Mouse (Mus musculus) urinary bladder, postnatal 36 days (tissue): ENCODE measurements around the gene Ccng2.

Experiments
- DNase-seq, 2 experiments: peaks; one replicate each; pipeline ENCODE4 v3.0.0; 2022; ENCODE audit warnings: low spot score in 2 of 2, mixed read lengths in 1 of 2

Ccng2 gene

DNA sequence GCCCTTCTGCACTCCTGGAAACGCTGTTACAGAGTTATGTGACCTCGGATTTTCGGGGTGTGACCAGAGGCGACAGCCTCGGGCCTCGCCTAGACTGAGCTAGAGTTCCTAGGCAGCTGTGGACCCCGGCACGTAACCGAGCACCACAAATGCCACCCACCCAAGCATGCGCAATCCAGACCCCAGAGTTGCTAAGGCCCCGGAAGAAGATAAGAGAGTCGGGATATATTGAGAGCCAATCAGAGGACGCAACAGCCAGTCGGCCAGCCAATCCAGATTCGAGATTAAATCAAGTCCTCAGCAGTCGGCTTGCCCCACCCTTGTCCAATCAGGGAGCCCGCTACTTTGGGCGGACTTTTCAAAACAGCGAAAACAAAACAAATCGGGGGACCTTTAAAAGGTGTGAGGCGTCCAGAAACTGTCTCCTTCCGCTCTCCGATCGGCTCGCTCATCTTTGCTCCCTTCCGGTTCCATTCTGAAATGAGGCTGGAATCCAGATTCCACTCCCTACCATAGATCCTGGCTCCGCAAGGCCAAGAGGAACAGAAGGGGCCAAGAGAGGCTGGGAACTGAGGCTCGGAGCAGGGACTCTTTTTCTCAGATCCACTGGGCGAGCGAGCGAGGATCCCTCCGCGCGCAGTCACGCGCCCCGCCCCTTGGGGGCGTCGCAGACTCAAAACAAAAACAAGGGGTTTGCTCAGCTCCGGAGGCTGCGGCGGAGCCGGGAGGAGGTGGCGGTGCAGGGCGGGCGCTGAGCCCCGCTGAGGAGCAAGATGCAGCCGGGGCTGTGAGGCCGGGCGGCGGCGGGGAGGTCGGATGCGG, at the start of gene Ccng2:
Ccng2 (plus strand) TSS at position 375 of the 822 bp plus-strand sequence.
- DNase-seq: peak; percentile 93 to 95

DNA sequence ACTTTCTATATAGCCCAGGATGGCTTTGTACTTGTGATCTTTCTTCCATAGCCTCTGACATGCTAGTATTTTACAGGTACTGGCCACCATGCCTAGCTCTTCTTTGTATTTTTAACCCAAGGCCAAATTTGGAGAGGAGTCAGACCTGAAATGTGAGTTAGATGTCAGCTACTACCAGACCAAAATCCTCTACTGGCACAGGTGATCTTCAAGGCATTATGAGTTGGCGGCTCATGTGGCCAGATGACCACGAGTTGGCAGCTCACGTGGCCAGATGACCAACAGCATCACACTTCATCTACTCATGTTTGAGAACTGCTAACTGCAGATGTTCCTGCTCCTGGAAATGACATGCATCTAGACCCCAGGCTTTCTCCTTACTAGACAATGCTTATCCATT, 48.7 kb upstream of the Ccng2 start:
- DNase-seq: no peak

DNA sequence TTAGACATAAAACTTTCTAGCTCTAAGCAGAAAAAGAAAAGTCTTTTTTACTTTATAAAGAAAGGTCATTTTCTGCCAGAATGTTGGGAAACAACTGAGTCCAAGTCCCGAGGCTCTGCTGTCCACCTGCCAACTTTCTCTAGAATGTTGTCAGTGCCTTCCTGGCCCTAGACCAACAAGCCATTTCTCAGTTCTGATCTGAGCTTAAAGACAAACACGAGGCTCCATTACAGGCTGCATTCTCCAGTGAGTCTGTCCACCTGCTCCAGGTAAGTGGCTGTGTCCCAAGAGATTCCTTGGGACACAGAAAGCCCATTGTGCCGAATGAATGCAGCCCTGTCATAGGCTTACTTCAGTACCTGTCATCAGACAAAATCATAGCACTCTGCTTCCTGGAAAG, 45.4 kb upstream of the Ccng2 start:
- DNase-seq: peak in 1 of 2 experiments; percentile 58

DNA sequence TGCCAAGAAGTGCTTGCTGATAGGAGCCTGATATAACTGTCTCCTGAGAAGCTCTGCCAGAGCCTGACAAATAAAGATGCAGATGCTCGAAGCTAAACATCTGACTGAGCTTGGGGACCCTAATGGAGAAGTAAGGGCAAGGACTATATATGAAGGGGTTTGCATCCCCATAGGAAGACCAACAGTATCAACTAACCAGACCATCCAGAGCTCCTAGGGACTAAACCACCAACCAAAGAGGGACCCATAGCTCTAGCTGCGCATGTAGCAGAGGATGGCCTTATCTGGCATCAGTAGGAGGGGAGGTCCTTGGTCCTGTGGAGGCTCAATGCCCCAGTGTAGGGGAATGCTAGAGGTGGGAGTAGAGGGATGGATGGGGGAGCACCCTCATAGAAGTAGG, 42.5 kb upstream of the Ccng2 start:
- no peak for DNase-seq

DNA sequence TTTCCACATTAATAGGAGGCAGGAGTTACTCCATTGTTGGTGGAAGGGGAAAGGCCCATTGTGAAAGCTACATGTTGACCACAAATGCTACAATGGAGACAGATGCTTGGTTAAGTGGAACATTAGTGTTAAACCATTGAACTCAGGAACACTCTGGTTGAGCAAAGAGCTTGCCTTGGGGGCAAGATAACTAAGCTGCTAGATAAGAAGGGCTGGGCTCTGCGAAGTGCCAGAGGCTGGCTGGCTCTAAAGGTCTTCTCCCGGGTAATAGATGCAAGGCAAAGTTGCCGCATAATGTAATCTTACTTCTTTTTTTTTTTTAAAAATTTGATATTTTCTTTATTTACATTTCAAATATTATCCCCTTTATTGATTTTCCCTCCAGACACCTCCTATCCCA, 39.9 kb upstream of the Ccng2 start:
- DNase-seq: no peak

DNA sequence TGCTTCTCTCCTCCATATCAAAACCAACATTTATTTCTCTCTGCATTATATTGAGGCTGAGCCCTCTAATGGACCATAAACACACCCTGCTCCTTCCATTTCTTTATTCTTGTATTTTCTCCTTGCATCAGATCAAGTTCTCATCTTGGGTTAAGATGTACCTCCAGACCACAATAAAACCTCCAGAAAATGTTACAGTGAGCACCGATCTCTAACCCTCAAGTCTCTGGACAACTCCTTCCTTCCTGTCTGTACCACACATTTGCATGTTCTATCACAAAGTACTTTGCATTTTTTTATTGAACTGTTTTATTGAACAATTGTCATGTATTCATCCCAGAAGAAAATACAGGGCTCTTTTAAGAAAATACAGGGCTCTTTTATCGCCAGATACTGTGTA, 37.5 kb upstream of the Ccng2 start:
- no peak for DNase-seq

DNA sequence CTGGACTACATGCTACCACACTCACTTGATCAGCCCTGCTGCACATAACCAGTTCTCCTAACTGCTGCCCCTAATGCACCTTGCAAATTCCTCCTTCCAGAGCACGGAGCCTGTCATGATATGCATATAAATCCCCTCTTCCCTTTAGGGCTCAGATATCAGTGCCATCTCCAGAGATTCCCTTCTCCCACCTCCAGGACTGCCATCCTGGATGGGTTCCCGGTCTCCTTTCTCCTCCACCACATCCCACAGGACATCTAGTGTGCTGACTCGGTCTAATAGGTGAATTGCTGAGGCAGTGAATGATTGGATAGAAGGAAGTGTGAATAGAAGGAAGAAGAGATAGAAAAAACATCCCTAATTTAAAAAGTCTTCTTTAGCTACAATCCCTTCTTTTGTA, 35.3 kb upstream of the Ccng2 start:
- no peak for DNase-seq

DNA sequence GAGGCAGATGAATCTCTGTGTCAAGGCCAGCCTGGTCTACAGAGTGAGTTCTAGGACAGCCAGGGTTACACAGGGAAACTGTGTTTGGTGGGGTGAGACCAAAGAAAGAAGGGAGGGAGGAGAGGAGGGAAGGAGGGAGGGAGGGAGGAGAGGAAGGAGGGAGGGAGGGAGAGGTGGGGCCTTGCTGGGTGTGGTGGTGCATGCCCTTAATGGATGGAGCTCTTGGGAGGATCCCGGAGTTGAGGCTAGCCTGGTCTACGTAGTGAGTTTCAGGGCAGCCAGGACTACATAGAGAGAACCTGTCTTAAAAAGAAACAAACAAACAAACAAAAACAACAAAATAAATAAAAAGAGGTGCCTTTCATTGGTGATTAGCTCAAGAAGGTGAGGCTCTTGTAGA, 34.2 kb upstream of the Ccng2 start:
- DNase-seq: no peak

DNA sequence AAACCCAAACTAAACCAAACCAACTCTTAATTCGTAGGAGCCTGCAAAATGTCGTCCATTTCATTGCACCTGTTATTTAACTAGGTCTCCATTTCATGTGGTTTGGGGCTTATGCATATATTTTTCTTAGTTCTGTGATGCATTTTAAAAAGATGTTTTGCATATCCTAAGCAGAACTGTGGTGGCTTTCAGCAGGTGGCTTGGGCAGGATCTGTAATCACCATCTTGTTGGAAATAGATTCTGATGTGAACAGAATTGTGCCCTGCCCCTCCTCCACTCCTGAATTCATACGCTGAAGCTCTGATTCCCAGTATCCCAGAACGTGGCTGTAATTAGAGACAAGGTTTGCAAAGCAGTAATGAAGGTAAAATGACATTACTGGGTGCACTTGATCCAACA, 32.9 kb upstream of the Ccng2 start:
- DNase-seq: no peak

DNA sequence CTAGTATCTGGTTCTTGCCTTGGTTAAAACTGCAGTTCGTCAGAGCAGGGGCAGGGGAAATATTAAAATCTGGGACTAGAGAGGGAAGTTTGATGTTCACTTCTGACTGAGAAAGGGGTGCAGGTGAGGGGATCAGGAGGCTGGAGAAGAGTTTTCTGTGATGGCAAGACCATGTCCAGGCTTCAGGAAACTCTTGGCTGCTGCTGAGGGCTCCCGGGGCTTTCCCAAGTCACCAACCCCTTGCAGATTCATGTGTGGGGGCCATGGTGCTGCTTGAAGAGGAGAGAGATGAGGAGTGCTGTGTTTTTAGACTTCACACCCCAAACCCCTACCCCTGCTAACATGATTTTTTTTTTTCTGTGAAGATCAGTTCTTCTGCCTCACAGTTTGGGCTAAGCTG, 32.5 kb upstream of the Ccng2 start:
- no peak for DNase-seq

DNA sequence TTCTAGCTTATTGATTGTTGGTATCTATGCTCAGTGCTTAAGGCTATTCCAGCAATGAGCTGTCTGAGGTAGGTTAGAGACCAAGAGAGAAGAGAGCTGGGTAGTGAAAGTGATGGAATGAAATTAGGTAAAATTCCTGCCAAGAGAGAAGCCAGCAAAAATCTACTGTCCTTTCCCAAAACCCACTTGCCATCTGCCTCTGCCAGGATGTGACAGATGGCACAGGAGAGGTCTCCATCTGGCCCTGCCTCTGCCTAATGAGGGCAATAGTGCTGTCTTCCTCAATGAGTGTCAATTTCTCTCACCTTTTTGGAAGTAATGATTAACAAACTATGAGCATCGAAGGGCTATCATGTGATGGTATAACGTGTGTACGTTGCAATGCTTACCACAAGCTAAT, 31.2 kb upstream of the Ccng2 start:
- DNase-seq: no peak

DNA sequence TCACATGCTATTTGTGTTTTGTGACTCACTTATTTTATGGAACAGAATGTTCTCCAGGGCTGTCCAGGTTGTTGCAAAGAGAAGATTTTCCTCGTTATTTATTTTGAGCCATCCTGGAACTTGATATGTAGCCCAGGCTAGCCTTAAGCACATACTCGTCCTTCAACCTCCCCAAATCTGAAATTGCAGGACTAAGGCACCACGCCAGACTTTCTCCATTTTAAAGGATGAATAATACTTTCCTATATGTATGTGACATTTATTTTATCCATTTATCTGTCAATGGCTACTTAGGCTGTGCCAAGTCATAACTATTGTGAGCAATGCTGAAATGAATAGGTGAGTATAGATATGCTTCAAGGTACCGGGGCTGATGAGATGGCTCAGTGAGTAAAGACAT, 30.5 kb upstream of the Ccng2 start:
- DNase-seq: no peak

DNA sequence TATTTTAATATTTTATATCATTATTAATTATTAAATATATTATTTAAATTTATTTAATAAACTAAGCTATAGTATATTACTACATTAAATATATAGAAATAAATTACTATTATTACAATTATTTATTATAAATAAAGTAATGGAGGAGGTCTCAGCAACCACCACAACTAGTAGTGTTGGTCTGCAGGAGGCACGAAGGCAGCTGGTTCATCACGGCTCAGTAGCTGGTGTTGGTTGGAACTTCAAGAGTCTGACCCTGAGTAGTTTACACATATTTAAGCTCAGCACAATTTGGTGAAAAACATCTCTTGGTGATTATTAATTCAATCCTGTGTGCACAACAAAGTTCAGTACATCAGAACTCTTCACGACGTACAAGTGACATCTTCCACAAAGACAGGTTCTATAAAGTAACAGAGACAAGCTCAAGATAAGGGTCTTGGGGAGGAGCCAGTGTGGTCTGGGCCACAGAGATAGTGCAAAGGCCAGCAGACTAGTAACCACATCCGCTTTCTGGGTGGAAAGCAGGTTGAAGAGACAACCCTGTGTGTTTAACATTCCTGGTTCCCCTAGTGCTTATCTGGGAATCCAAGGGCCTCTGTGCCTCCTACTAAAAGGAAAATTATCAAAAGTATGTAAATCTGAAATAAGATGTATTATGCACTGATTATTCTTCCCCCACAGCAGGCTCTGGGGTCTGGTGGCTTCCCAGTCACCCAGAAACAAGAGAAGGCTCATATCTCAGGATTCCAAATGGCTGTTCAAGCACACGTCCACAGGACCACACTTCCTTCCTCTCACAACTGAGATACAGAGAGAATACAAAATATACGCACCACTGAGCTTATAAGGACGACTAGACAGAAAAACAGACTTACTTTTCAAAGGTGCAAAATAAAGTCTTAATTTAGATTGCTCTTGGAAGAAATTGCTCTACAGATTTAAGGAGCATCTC, 27.2 kb upstream of the Ccng2 start:
- DNase-seq: no peak

DNA sequence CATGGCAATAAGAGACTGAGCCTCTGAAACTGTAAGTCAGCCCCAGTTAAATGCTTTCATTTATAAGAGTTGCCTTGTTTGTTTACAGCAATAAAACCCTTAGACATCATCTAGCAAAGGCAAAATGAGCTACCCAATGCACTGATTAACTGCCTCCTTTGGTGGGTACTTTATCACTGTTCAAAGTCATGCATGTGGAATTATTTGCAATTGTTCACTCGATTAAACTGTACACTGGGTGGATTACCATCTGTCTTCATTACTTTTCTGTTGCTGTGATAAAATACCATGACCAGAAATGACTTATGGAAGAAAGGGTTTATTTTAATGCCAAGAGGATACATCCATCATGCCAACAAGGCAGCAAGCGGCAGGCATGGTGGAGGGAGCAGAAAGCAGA, 21.8 kb upstream of the Ccng2 start:
- DNase-seq: no peak

DNA sequence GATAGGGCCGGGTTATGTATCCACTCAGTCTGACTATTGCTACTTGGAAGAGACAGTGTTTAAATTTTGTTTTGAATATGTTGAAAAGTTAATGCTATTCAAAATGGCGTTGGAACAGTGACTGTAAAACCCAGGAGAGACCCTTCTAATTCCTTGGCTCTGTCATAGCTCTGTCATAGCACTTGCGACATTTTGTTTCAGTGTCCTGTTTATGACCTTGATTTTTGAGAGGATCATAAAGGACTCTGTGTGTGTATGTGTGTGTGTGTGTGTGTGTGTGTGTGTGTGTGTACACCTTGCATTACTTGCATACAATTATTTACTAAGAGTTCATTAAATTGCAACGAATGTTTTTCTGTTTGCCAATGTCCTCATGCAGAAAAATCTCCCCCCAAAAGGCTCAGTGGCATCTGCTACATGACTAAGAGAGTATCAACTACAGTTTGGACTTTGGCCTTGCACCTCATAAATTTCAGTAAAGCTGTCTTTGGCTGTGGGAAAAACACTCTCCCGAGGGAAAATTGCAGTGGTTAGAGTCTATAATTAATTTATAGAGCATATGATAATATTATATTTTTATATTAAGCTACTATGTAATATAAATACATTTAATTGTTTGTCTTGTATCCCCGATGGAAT, 17.0 kb upstream of the Ccng2 start:
- DNase-seq: no peak

DNA sequence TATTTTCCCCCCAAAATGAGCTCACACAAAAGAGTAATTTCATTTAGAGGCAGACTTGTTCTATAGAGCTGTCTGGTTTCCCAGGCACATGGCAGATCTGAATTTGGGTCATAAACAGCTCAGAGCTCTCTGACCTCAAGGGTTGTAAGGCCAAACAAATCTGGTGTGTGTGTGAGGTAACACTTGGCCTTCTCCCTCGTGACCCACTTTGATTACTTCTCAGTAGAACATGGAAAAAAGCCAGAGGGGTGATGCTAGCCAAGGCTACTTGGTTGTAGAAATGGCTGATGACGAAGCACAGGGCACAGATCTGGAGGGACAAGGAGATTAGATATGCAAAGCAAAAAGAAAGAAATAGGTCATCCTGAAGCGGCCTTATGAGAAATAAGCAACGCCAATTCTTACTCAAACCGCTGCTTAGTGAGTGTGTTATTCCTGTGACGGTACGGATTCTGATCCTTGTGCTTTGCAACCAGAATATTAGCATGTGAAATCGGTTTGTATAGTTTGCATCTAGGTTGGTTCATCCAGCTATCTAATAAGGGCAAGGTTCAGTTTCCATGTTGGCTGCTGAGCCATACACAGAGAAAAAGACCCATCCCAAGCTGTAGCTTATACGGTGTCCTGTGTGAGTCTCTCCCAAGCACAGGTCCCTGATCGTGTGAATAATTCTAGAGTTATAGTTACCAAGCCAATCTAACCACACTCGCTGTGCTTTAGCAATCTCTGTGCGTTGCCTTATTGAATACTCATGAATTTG, 15.9 kb upstream of the Ccng2 start:
- peak in 1 of 2 experiments; percentile 61 for DNase-seq

DNA sequence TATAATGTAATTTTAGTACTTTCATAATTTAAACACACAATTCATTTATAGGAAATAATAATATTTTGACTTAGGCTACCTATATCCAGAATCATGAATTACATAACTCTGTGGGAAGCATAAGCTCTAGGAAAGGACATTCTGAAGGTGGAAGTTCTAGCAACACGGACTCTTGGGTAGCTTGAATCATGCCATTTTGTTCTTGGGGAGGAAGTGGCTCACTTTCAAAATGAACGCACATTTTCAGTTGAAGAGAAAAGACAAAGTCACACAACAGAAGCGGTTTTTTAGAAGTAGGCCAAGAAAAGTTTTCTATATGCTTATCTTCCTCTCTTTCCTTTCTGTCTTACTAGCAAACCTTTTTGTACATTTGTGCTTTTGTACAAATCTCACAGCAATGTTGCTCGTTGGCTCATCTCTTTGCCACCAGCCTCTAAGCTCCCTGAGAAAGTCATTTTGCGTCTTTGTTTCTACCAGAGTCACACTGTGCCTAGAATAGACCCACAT, 11.2 kb upstream of the Ccng2 start:
- DNase-seq: no peak

DNA sequence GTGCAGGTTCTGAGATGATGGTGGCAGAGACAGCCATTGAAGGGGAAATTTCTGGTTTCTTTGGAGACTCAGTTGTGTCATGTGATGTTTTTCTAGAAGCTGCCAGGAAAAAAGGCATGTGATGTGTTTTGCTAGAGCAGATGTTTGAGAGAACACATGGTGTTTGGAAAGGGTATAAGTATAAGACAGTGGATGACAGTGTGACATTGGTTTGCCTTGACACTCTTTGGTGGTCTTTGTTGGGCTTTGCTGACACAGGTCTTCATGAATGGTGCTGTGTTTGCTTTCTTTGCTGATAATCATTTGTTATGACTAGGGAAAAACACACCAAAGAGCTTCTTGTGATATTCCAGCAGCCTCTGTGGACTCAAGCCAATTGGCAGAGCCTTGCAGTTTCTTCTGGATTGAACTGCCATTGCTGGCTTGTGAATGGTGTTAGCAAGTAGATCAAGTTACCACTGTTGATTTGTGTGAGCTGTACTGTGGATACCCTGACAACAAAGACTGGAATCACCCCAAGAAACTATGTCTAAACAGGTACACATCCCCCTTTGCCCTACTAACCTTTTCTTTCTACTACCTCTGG, 10.1 kb upstream of the Ccng2 start:
- no peak for DNase-seq

DNA sequence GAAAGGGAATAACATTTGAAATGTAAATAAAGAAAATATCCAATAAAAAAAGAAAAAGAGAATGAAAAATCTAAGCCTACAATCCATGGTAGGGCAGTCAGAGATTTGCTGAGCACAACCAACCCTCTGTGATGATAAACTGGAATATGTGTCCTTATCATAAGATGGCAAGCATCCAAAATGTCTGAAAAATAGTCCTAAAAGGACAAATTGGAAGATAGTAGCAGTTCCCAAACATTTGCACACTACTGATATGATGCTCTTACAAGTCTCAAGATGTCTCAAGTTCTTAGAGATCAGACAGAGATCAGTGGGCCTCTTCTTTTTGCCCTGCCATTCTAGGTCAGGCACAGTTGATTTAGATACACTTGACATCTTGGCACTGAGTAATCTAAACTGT, 7.7 kb upstream of the Ccng2 start:
- DNase-seq: no peak

DNA sequence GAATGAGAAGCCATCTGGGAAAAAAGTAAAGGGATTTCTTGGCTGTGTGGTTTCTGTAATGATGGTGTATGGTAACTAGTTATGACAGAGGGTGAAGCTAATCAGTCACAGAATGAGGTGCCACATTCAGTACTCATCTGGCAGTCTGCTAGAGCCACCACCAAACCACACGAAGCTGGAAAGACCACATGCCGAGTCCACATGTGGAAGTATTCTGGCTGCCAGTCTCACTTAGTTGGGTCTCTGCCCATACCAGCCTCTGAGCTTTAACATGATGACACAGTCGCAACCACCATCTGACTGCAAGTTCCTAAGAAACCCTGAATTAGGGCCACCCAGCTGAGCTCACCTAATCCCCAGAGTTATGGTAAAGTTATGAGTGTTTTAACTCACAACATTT, 6.1 kb upstream of the Ccng2 start:
- DNase-seq: no peak

DNA sequence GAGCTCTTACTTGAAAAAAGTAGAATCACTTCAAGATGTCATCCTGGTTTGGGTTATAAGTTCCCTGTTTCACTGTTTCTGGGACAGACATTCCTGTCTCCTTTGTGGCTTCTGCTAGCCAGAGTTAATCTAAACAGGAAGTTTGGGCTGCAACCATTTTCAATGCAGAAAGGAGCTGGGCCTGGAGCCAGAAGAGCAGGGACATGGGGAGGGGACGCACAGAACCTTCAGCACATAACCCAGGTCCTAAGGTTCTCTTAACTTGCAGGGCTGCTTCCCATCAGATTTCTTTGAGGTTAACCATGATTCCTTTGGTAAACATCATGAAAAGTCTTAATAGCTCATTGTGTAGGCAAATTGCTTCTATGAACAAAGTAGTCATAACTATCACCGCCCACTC, 4.3 kb upstream of the Ccng2 start:
- DNase-seq: no peak
